Mouse (Mus musculus) G1E (cell line): ENCODE results near the gene Mprip. TPM values are rescaled to one million over a fixed set of nuclear protein-coding genes. Genes with fewer than 3 reads are reported as not detected.

Experiments
- ATAC-seq: 2 replicates; pipeline ENCODE4 v1.8.0; 2016; ENCODE audit warnings: mild to moderate bottlenecking; ENCODE audit not compliant: insufficient number of reproducible peaks, poor library complexity, low FRiP score, severe bottlenecking; ENCODE audit errors: extremely low read depth
- DNase-seq: peaks from one replicate; pipeline ENCODE4 v3.0.0; 2012; ENCODE audit warnings: low spot score
- H3K27me3 ChIP-seq: 2 replicates; pipeline ENCODE4 v1.6.1; 2012; ENCODE audit warnings: mild to moderate bottlenecking, low read length, inconsistent platforms; ENCODE audit not compliant: insufficient read depth
- H3K36me3 ChIP-seq: replicated peaks from 2 replicates; pipeline ENCODE3; 2012; ENCODE audit warnings: mild to moderate bottlenecking, inconsistent platforms
- H3K4me1 ChIP-seq: 2 replicates; pipeline ENCODE4 v1.6.1; 2012; ENCODE audit warnings: low read depth, low read length, inconsistent platforms, mixed read lengths; ENCODE audit not compliant: insufficient read depth
- H3K4me3 ChIP-seq: 2 replicates; pipeline ENCODE4 v1.5.1; 2012; ENCODE audit warnings: low read depth, mild to moderate bottlenecking, inconsistent platforms, low read length, moderate library complexity, mixed read lengths
- H3K9me3 ChIP-seq: replicated peaks from 2 replicates; pipeline ENCODE4 v1.6.1; 2012; ENCODE audit warnings: inconsistent platforms
- CTCF ChIP-seq: IDR thresholded peaks from 2 replicates; pipeline ENCODE4 v1.5.1; 2012; ENCODE audit warnings: low read depth, low read length, inconsistent platforms, mixed read lengths
- GATA1 ChIP-seq: IDR thresholded peaks from 2 replicates; pipeline ENCODE4 v1.6.1; 2012; ENCODE audit warnings: borderline replicate concordance, low read length, inconsistent platforms, mixed read lengths
- GATA2 ChIP-seq: IDR thresholded peaks from 2 replicates; pipeline ENCODE4 v1.6.1; 2012; ENCODE audit warnings: low read depth, low read length, inconsistent platforms, borderline replicate concordance
- POLR2AphosphoS5 ChIP-seq: IDR thresholded peaks from 2 replicates; pipeline ENCODE4 v1.6.1; 2012; ENCODE audit warnings: low read depth, low read length, inconsistent platforms; ENCODE audit not compliant: insufficient replicate concordance
- TAL1 ChIP-seq: conservative IDR thresholded peaks from 2 replicates; pipeline ENCODE4 v1.6.1; 2012; ENCODE audit warnings: low read depth, low read length, inconsistent platforms, mixed read lengths
- polyA plus RNA-seq: library from polyadenylated mRNA; stranded (reverse); fragments of >175 nt; gene quantifications from 2 replicates; pipeline ENCODE4 v1.2.3, GENCODE M21; 2012
- total RNA-seq, 2 experiments: library from RNA; stranded (forward) in 1 of 2; stranded (reverse) in 1 of 2; fragments of 200-1000 nt in 1 of 2; fragments of >200 nt in 1 of 2; fragmentation: Nextera tagmentation in 1 of 2; gene quantifications; 2 replicates each; pipeline ENCODE4 v1.2.3; 2014 to 2017

Mprip gene
- total and polyA plus RNA-seq, 3 experiments = 32.2 to 55.8 (median 43.3) TPM

GRCm38 (mm10) chr11:59697572-59697971 lies 36.5 kb downstream of the Mprip start:
- Histone ChIP-seq H3K4me1 (peaks cover 3% of the 10 kb centered on the region), H3K27me3 (no peaks in the 10 kb centered on the region), H3K36me3 (peaks cover 57% of the 10 kb centered on the region), H3K4me3 (no peak overlapping the region), H3K9me3 (no peaks in the 10 kb centered on the region)
- no peak for TF ChIP-seq GATA1
- no peak for TF ChIP-seq POLR2AphosphoS5
- DNase-seq (no peak), ATAC-seq (no peak)

DNA sequence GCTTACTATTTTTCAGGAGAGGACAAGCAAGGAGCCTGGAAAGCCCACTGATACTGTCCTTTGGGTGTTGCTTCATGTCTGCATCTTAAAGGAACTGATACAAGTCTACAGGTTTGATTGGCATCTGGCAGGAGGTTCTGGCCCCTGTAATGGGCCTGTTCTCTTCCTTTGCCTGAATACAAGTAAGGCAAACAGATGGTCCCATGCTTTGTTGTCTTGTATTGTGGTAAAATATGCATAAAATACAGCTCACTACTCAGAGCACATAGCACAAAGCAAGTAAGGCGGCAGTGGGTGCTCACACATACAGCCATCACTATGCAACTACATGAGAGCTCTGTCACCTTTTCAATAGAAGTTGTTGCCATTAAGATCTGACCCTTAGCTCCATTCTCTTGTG lies 39.7 kb downstream of the Mprip start:
- no peaks in the 10 kb centered on the region for H3K4me1 ChIP-seq
- no peak overlapping the region for H3K4me3 ChIP-seq
- peaks cover 79% of the 10 kb centered on the region for H3K36me3 ChIP-seq
- ATAC-seq (no peak), DNase-seq (no peak)
- H3K9me3 ChIP-seq = no peaks in the 10 kb centered on the region
- TF ChIP-seq TAL1 = no peak
- TF ChIP-seq GATA1 = no peak
- no peak for TF ChIP-seq GATA2
- TF ChIP-seq CTCF = no peak
- TF ChIP-seq POLR2AphosphoS5 = no peak
- H3K27me3 ChIP-seq = no peaks in the 10 kb centered on the region

GRCm38 (mm10) chr11:59705113-59705512 lies 44.0 kb downstream of the Mprip start:
- peaks cover 61% of the 10 kb centered on the region for H3K36me3 ChIP-seq
- DNase-seq (no peak), ATAC-seq (no peak)
- no peak for TF ChIP-seq CTCF
- no peak for TF ChIP-seq GATA1
- no peaks in the 10 kb centered on the region for H3K9me3 ChIP-seq
- no peak overlapping the region for H3K4me3 ChIP-seq
- no peaks in the 10 kb centered on the region for H3K27me3 ChIP-seq
- no peaks in the 10 kb centered on the region for H3K4me1 ChIP-seq

DNA sequence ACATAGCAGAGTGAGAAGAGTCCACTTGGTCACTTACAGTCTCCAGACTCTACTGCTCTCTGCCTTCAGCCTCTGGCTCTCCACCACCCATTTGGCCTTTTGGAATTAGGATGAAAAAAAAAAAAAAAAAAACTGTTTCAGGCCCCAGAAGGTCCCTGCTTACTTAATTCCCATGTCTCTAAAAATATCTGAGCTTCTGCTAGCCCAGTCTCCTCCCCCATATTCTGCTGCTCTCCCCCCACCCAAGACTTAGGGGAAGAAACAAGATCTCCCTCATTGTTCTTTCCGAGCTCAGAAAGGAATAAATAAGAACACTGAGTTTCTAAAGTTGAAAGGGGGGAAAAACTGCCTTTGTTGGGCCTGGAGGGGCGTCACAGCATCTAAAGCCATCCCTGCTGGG lies 46.4 kb downstream of the Mprip start:
- no peak for TF ChIP-seq GATA2
- TF ChIP-seq POLR2AphosphoS5 = no peak
- Histone ChIP-seq H3K4me3 (no peak overlapping the region), H3K36me3 (peaks cover 54% of the 10 kb centered on the region), H3K27me3 (no peaks in the 10 kb centered on the region), H3K9me3 (no peaks in the 10 kb centered on the region), H3K4me1 (no peaks in the 10 kb centered on the region)
- DNase-seq (no peak), ATAC-seq (no peak)

GRCm38 (mm10) chr11:59707931-59708611 lies 47.0 kb downstream of the Mprip start:
- no peak for ATAC-seq
- no peak for DNase-seq
- no peaks in the 10 kb centered on the region for H3K9me3 ChIP-seq
- peaks cover 49% of the 10 kb centered on the region for H3K36me3 ChIP-seq
- TF ChIP-seq CTCF = no peak
- no peak for TF ChIP-seq GATA2
- no peak for TF ChIP-seq GATA1
- TF ChIP-seq POLR2AphosphoS5 = no peak
- no peak for TF ChIP-seq TAL1
- H3K4me1 ChIP-seq = no peaks in the 10 kb centered on the region
- H3K27me3 ChIP-seq = no peaks in the 10 kb centered on the region
- no peak overlapping the region for H3K4me3 ChIP-seq

- TF ChIP-seq GATA1 (no peak), GATA2 (no peak), TAL1 (no peak)
- H3K9me3 ChIP-seq = no peaks in the 10 kb centered on the region
- no peak overlapping the region for H3K4me3 ChIP-seq
- no peaks in the 10 kb centered on the region for H3K27me3 ChIP-seq
- DNase-seq (no peak), ATAC-seq (no peak)
- no peaks in the 10 kb centered on the region for H3K4me1 ChIP-seq
- H3K36me3 ChIP-seq = peaks cover 43% of the 10 kb centered on the region
These were observed 54.3 kb downstream of the Mprip start for GRCm38 (mm10) chr11:59715424-59715840.

DNA sequence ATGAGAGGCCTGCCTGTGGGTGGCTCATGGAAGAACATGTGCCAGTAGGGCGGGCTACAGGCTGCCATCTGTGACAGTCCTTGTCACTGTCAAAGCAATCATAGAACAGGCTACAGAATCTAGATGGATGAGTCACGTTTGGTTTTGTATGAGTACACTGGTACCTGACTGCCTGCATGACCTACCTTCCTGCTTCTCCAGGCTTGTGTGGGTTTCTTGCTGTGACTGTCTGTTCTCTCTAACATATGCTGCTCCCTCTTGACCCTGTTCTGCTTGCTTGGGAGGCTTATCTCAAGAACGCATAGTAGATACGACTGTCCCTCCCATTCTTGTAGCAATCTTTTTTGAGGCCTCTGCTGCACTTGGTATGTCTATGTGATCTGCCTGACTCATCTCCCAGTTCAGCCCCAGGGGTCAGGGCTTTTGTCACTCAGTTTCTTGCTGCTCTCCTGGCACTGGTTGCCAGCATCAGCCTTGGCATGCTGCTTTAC lies 56.7 kb downstream of the Mprip start:
- peaks cover 35% of the 10 kb centered on the region for H3K36me3 ChIP-seq
- H3K4me1 ChIP-seq = no peaks in the 10 kb centered on the region
- H3K4me3 ChIP-seq = no peak overlapping the region
- TF ChIP-seq GATA1 (no peak), GATA2 (no peak), POLR2AphosphoS5 (no peak), CTCF (no peak), TAL1 (no peak)
- H3K27me3 ChIP-seq = no peaks in the 10 kb centered on the region
- ATAC-seq = no peak
- DNase-seq = no peak
- H3K9me3 ChIP-seq = no peaks in the 10 kb centered on the region
